Mouse (Mus musculus) thymus, adult 2 months (tissue): ENCODE data around the gene Wwc2. TPM values are rescaled to one million over a fixed set of nuclear protein-coding genes. Genes with fewer than 3 reads are reported as not detected.

Source experiments
- DNase-seq: peaks from one replicate; pipeline ENCODE4 v3.0.0; 2021
- H3K27ac ChIP-seq: fragments of 200-500 bp; 2 replicates; pipeline ENCODE4 v1.5.1; 2012; ENCODE audit warnings: low read length, control low read depth; ENCODE audit not compliant: control insufficient read depth, insufficient read depth
- H3K27me3 ChIP-seq: fragments of 200-500 bp; 2 replicates; pipeline ENCODE4 v1.6.1; 2012; ENCODE audit warnings: mild to moderate bottlenecking, low read length, moderate library complexity, mixed read lengths; ENCODE audit not compliant: control insufficient read depth, insufficient read depth
- H3K36me3 ChIP-seq: fragments of 200-500 bp; 2 replicates; pipeline ENCODE4 v1.6.1; 2012; ENCODE audit warnings: mild to moderate bottlenecking, low read length, moderate library complexity; ENCODE audit not compliant: control insufficient read depth, insufficient read depth
- H3K4me1 ChIP-seq: fragments of 200-500 bp; replicated peaks from 2 replicates; pipeline ENCODE4 v1.6.1; 2012; ENCODE audit warnings: low read length; ENCODE audit not compliant: control insufficient read depth, insufficient read depth
- H3K4me3 ChIP-seq: fragments of 200-500 bp; 2 replicates; pipeline ENCODE4 v1.5.1; 2012; ENCODE audit warnings: mild to moderate bottlenecking, low read length, control low read depth, moderate library complexity; ENCODE audit not compliant: control insufficient read depth, insufficient read depth
- CTCF ChIP-seq: fragments of 200-500 bp; IDR thresholded peaks from 2 replicates; pipeline ENCODE4 v1.5.1; 2012; ENCODE audit warnings: mild to moderate bottlenecking, control low read depth, low read length, moderate library complexity, borderline replicate concordance; ENCODE audit not compliant: control insufficient read depth, poor library complexity, insufficient read depth; ENCODE audit errors: extremely low read depth
- POLR2A ChIP-seq: fragments of 200-500 bp; IDR thresholded peaks from 2 replicates; pipeline ENCODE4 v1.6.1; 2012; ENCODE audit warnings: mild to moderate bottlenecking, low read length, control low read depth, moderate library complexity; ENCODE audit not compliant: control insufficient read depth, poor library complexity, insufficient read depth; ENCODE audit errors: extremely low read depth
- WGBS: fragments of 180-500 bp; shearing (Covaris S2); methylation state at CpG from one replicate; pipeline ENCODE4 v1.1.7; 2018; 5-methylcytosine and 5-hydroxymethylcytosine counted together
- polyA plus RNA-seq: library from polyadenylated mRNA; depleted of rRNA; stranded (reverse); fragments of >200 nt; gene quantifications from 2 replicates; pipeline ENCODE4 v1.2.3, GENCODE M21; 2012

Gene Wwc2
- polyA plus RNA-seq, 1 experiment = 2.0 TPM

DNA sequence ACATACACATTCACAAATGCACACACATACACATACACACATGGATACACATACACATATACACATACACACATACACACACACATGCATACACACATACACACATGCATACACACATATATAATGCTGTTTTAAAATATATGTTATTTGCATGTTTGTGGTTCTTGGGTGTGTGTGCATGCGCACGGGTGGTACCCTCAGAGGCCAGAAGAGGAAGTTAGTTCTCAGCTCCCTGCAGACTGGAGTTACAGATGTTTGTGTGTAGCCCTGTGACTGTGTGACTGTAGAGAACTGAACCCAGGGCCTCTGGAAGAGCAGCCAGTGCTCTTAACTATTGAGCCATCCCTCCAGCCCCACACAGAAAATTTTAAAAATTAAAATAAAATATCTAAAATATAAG lies 29.0 kb upstream of the Wwc2 start:
- 12% methylated on average over 2 of the region's 2 CpGs for WGBS
- DNase-seq = no peak
- H3K4me3 ChIP-seq = no peak overlapping the region
- H3K27ac ChIP-seq = no peak overlapping the region
- TF ChIP-seq POLR2A (no peak), CTCF (no peak)
- H3K27me3 ChIP-seq = no peaks in the 10 kb centered on the region
- no peaks in the 10 kb centered on the region for H3K36me3 ChIP-seq
- no peaks in the 10 kb centered on the region for H3K4me1 ChIP-seq

DNA sequence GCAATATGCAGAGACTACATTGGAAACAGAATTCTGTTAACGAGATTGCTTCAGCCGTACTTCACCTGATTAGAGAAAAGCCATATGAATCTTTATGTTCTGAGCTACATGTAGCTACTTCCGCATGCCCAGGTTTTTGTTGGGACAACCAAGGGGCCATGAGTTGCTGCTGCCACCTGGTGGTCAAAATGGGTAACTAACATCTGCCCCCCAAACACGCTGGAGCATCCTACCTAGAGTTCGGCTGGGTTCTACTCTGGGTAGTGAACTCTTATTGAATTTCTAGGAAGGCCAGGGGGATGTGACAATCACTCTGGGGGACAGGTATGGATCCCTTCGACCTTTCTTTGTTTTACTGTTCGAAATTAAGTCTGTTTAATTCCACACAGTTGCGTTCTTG lies 25.8 kb upstream of the Wwc2 start:
- 23% methylated on average over 8 of the region's 8 CpGs for WGBS
- H3K4me1 ChIP-seq = no peaks in the 10 kb centered on the region
- DNase-seq = peak; percentile 61
- no peak overlapping the region for H3K27ac ChIP-seq
- no peak overlapping the region for H3K4me3 ChIP-seq
- H3K36me3 ChIP-seq = no peaks in the 10 kb centered on the region
- H3K27me3 ChIP-seq = no peaks in the 10 kb centered on the region
- TF ChIP-seq POLR2A (no peak), CTCF (peak; percentile 52; the same call in 1 of the 2 replicates)

DNA sequence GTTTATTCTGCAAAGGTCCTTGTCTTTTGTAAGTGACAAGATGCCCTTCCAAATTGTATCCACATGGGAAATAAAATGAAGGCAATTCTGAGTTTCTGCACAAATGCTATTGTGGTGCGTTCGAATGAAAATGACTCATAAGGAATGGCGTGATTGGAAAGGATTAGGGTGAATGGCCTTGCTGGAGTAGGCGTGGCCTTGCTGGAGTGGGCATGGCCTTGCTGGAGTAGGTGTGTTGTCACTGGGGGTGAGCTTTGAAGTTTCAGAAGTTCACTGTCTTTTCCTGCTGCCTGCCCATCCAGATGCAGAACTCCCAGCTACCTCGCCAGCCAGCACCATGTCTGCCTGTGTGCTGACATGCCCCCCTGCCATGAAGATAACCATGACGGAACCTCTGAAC lies 23.7 kb upstream of the Wwc2 start:
- no peak for DNase-seq
- Histone ChIP-seq H3K36me3 (no peaks in the 10 kb centered on the region), H3K4me1 (no peaks in the 10 kb centered on the region), H3K27me3 (no peaks in the 10 kb centered on the region), H3K4me3 (no peak overlapping the region), H3K27ac (no peak overlapping the region)
- TF ChIP-seq POLR2A = no peak
- no peak for TF ChIP-seq CTCF
- 94% methylated on average over 6 of the region's 6 CpGs for WGBS

DNA sequence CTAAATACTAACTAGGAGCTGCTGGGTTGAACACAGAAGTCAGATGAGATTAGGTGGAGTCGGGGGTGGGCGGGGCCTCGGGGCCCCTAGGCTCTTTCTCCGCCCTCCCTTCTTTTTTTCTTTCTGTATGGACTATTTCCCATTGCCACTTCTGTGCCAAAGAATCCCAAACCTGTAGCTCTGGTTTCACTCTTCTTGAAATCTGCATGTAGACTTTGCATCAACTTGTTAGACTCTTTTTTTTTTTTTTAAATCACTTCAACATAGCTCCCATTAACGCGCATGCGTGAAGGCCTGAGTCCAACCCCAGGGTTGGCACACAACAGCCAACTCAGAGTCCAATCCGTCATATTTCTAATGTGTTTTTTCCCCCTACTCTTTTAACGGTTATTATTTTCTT lies 22.6 kb upstream of the Wwc2 start:
- no peaks in the 10 kb centered on the region for H3K36me3 ChIP-seq
- H3K27ac ChIP-seq = no peak overlapping the region
- H3K4me3 ChIP-seq = no peak overlapping the region
- no peak for DNase-seq
- H3K4me1 ChIP-seq = no peaks in the 10 kb centered on the region
- no peak for TF ChIP-seq POLR2A
- no peak for TF ChIP-seq CTCF
- no peaks in the 10 kb centered on the region for H3K27me3 ChIP-seq
- WGBS = 95% methylated on average over 9 of the region's 9 CpGs

DNA sequence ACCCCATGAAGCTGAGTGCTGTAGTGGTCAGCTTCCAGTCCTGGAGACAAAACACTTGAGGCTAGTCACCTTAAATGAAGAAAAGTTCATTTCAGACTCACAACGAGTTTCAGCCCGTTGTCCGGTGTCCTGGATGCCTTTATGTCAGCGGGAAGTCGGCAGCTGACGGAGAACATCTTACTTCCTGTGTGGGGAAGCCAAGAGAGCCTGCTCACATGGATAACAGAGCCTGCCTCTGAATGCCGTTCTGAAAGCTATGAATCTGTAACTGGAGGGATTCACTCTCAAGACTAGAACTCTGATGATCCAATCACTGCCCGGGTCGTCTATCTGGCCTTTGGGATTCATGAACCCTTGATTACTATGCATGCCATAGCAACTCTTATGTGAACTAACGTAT lies 21.1 kb upstream of the Wwc2 start:
- Histone ChIP-seq H3K27me3 (no peaks in the 10 kb centered on the region), H3K4me1 (no peaks in the 10 kb centered on the region), H3K4me3 (no peak overlapping the region), H3K27ac (no peak overlapping the region), H3K36me3 (no peaks in the 10 kb centered on the region)
- TF ChIP-seq POLR2A = no peak
- no peak for TF ChIP-seq CTCF
- no peak for DNase-seq
- WGBS = 78% methylated on average over 10 of the region's 10 CpGs

DNA sequence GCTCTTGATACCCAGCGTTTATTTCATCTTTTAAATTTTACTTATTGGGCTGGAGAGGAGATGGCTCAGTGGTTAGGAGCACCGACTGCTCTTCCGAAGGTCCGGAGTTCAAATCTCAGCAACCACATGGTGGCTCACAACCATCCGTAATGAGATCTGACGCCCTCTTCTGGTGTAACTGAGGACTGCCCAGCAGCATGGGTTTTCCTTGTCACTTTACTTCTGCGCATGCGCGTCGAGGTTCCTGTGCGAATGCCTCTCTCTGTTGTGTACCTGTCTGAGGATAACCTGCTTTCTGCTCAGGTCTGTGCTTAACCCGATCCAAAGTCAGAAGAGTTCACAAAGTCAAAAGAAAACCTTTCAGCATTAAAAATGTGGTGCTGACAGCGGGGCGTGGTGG lies 20.3 kb upstream of the Wwc2 start:
- Histone ChIP-seq H3K4me3 (no peak overlapping the region), H3K27me3 (no peaks in the 10 kb centered on the region), H3K4me1 (no peaks in the 10 kb centered on the region), H3K36me3 (no peaks in the 10 kb centered on the region), H3K27ac (no peak overlapping the region)
- WGBS = 94% methylated on average over 14 of the region's 14 CpGs
- DNase-seq = no peak
- no peak for TF ChIP-seq CTCF
- TF ChIP-seq POLR2A = no peak

DNA sequence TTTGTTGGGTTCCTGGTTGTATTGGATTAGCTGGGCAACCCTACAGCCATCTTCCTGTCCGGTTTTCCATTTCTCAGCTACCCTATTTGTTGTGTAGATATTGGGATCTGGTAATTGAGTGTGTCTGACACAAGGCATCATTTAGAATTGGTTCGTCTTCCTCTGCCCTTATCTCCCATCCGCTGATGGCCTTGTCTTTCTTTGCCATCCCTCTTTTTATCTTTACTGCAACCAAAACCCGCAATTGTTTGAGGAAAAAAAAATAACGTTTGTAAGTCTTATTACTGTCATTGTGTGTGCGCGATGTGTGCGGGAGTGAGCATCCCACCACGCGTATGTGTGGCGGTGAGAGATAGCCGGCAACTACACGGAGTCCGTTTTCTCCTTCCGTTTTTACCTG lies 18.7 kb upstream of the Wwc2 start:
- H3K4me1 ChIP-seq = no peaks in the 10 kb centered on the region
- no peak overlapping the region for H3K27ac ChIP-seq
- no peak for TF ChIP-seq CTCF
- TF ChIP-seq POLR2A = no peak
- 95% methylated on average over 15 of the region's 15 CpGs for WGBS
- no peaks in the 10 kb centered on the region for H3K36me3 ChIP-seq
- no peak overlapping the region for H3K4me3 ChIP-seq
- DNase-seq = no peak
- H3K27me3 ChIP-seq = no peaks in the 10 kb centered on the region
